Mouse (Mus musculus) liver, adult 2 months (tissue): ENCODE results near the gene Kcnd2. TPM values are rescaled to one million over a fixed set of nuclear protein-coding genes. Genes with fewer than 3 reads are reported as not detected.
"Not testable (repeated sequence)": the region's sequence is repeated elsewhere in the genome, so short reads cannot be mapped to it uniquely, and the experiment has no call there.

Source experiments
- DNase-seq: peaks from one replicate; pipeline ENCODE4 v3.0.0-alpha.2; 2011; ENCODE audit warnings: low read depth, low spot score; ENCODE audit errors: extremely low read depth
- H3K27ac ChIP-seq: fragments of 200-500 bp; replicated peaks from 2 replicates; pipeline ENCODE4 v1.5.1; 2012; ENCODE audit warnings: low read depth, mild to moderate bottlenecking, control low read depth, inconsistent platforms, low read length; ENCODE audit not compliant: insufficient read depth
- H3K27me3 ChIP-seq: fragments of 200-500 bp; 2 replicates; pipeline ENCODE4 v1.6.1; 2012; ENCODE audit warnings: mild to moderate bottlenecking, moderate library complexity, low read length, inconsistent platforms; ENCODE audit not compliant: control insufficient read depth, insufficient read depth
- H3K36me3 ChIP-seq: fragments of 200-500 bp; 2 replicates; pipeline ENCODE4 v1.6.1; 2012; ENCODE audit warnings: low read length, inconsistent platforms; ENCODE audit not compliant: control insufficient read depth, insufficient read depth
- H3K4me1 ChIP-seq: fragments of 200-500 bp; 2 replicates; pipeline ENCODE4 v1.6.1; 2011; ENCODE audit warnings: low read length; ENCODE audit not compliant: control insufficient read depth, insufficient read depth
- H3K4me3 ChIP-seq: fragments of 200-500 bp; 2 replicates; pipeline ENCODE4 v1.5.1; 2011; ENCODE audit warnings: low read depth, mild to moderate bottlenecking, control low read depth, low read length, moderate library complexity; ENCODE audit not compliant: insufficient read depth
- H3K79me2 ChIP-seq: fragments of 200-500 bp; 2 replicates; pipeline ENCODE4 v1.6.1; 2012; ENCODE audit warnings: inconsistent platforms, mild to moderate bottlenecking, low read length, moderate library complexity; ENCODE audit not compliant: control insufficient read depth, insufficient read depth
- H3K9ac ChIP-seq: fragments of 200-500 bp; 2 replicates; pipeline ENCODE4 v1.6.1; 2012; ENCODE audit warnings: low read depth, mild to moderate bottlenecking, control low read depth, inconsistent platforms, low read length
- CTCF ChIP-seq: fragments of 200-500 bp; IDR thresholded peaks from 2 replicates; pipeline ENCODE4 v1.5.1; 2011; ENCODE audit warnings: low read depth, low read length, control low read depth
- POLR2A ChIP-seq: fragments of 200-500 bp; IDR thresholded peaks from 2 replicates; pipeline ENCODE4 v1.6.1; 2011; ENCODE audit warnings: low read length, control low read depth; ENCODE audit not compliant: insufficient read depth; ENCODE audit errors: extremely low read depth
- WGBS: fragments of 180-500 bp; shearing (Covaris S2); methylation state at CpG from one replicate; pipeline ENCODE4 v1.1.7; 2018; 5-methylcytosine and 5-hydroxymethylcytosine counted together
- polyA plus RNA-seq: library from polyadenylated mRNA; depleted of rRNA; stranded (reverse); fragments of >200 nt; gene quantifications from 2 replicates; pipeline ENCODE4 v1.2.3, GENCODE M21; 2012
- total RNA-seq: library from RNA; depleted of rRNA; stranded (reverse); fragments of >200 nt; gene quantifications from 2 replicates; pipeline ENCODE4 v1.2.3, GENCODE M21; 2014

Kcnd2 gene
- total and polyA plus RNA-seq, 2 experiments, result under 0.01 TPM; not detected in 1

GRCm38 (mm10) chr6:21327081-21327737 is 111.9 kb downstream of the Kcnd2 start:
- H3K79me2 ChIP-seq, result no peaks in the 10 kb centered on the region
- no peaks in the 10 kb centered on the region for H3K4me1 ChIP-seq
- no peak for DNase-seq
- no peak overlapping the region for H3K4me3 ChIP-seq
- no peaks in the 10 kb centered on the region for H3K36me3 ChIP-seq
- no peak overlapping the region for H3K27ac ChIP-seq
- 45% methylated on average over 4 of the region's 4 CpGs for WGBS
- no peaks in the 10 kb centered on the region for H3K27me3 ChIP-seq
- H3K9ac ChIP-seq, result no peak overlapping the region
- no peak for TF ChIP-seq CTCF
- TF ChIP-seq POLR2A, result no peak

- H3K27ac ChIP-seq, H3K36me3 ChIP-seq, H3K79me2 ChIP-seq, H3K27me3 ChIP-seq, H3K4me3 ChIP-seq, H3K4me1 ChIP-seq, H3K9ac ChIP-seq, DNase-seq: not testable (repeated sequence)
- WGBS, result 76% methylated on average over 3 of the region's 3 CpGs
Observed at GRCm38 (mm10) chr6:21385298-21385697, 170.0 kb downstream of the Kcnd2 start.

- H3K79me2 ChIP-seq, result no peaks in the 10 kb centered on the region
- H3K4me1 ChIP-seq, result no peaks in the 10 kb centered on the region
- H3K9ac ChIP-seq, result no peak overlapping the region
- no peak overlapping the region for H3K4me3 ChIP-seq
- no peak for TF ChIP-seq CTCF
- no peak for TF ChIP-seq POLR2A
- H3K27me3 ChIP-seq, result no peaks in the 10 kb centered on the region
- WGBS, result 67% methylated on average over 4 of the region's 4 CpGs
- no peaks in the 10 kb centered on the region for H3K36me3 ChIP-seq
- no peak for DNase-seq
- H3K27ac ChIP-seq, result no peak overlapping the region
Observed at GRCm38 (mm10) chr6:21391776-21392175, 176.5 kb downstream of the Kcnd2 start.

GRCm38 (mm10) chr6:21413656-21414055 is 198.4 kb downstream of the Kcnd2 start:
- DNase-seq, result no peak
- TF ChIP-seq CTCF, result no peak
- no peak for TF ChIP-seq POLR2A
- H3K4me1 ChIP-seq, result no peaks in the 10 kb centered on the region
- no peak overlapping the region for H3K4me3 ChIP-seq
- H3K27me3 ChIP-seq, result no peaks in the 10 kb centered on the region
- no peak overlapping the region for H3K9ac ChIP-seq
- H3K36me3 ChIP-seq, result no peaks in the 10 kb centered on the region
- no peak overlapping the region for H3K27ac ChIP-seq
- no peaks in the 10 kb centered on the region for H3K79me2 ChIP-seq
- WGBS, result 80% methylated on average over 3 of the region's 3 CpGs

- Histone ChIP-seq H3K27ac (no peak overlapping the region), H3K9ac (no peak overlapping the region), H3K36me3 (no peaks in the 10 kb centered on the region), H3K4me3 (no peak overlapping the region), H3K27me3 (no peaks in the 10 kb centered on the region), H3K79me2 (no peaks in the 10 kb centered on the region), H3K4me1 (no peaks in the 10 kb centered on the region)
- TF ChIP-seq POLR2A (no peak), CTCF (no peak)
- no peak for DNase-seq
- 72% methylated on average over 6 of the region's 6 CpGs for WGBS
Observed at GRCm38 (mm10) chr6:21418246-21418645, 202.9 kb downstream of the Kcnd2 start.

GRCm38 (mm10) chr6:21424202-21424785 is 209.0 kb downstream of the Kcnd2 start:
- DNase-seq, result no peak
- WGBS, result 79% methylated on average over 4 of the region's 4 CpGs
- Histone ChIP-seq H3K79me2 (no peaks in the 10 kb centered on the region), H3K36me3 (no peaks in the 10 kb centered on the region), H3K27me3 (no peaks in the 10 kb centered on the region), H3K27ac (no peak overlapping the region), H3K4me1 (no peaks in the 10 kb centered on the region), H3K4me3 (no peak overlapping the region), H3K9ac (no peak overlapping the region)
- TF ChIP-seq CTCF (no peak), POLR2A (no peak)
